Mouse (Mus musculus): ENCODE results near the gene Otud7b.
A peak's percentile ranks its signal among the peaks of the same experiment; 100 is the strongest.
"Not testable (repeated sequence)": the region's sequence is repeated elsewhere in the genome, so short reads cannot be mapped to it uniquely, and the experiment has no call there.

The Otud7b gene

GRCm38 (mm10) chr3:96179531-96179930 is 75.2 kb downstream of the Otud7b start:
- peak in 1 of 2 experiments; percentile 27 for DNase-seq (ENCODE audit: low spot score in 2 of 2)

GRCm38 (mm10) chr3:96180727-96181477 is 76.6 kb downstream of the Otud7b start, which contains the start of gene Sv2a:
Sv2a (plus strand) TSS chr3:96181151.
- peak; percentile 59 to 70 for DNase-seq (ENCODE audit: low spot score in 2 of 2)

DNA sequence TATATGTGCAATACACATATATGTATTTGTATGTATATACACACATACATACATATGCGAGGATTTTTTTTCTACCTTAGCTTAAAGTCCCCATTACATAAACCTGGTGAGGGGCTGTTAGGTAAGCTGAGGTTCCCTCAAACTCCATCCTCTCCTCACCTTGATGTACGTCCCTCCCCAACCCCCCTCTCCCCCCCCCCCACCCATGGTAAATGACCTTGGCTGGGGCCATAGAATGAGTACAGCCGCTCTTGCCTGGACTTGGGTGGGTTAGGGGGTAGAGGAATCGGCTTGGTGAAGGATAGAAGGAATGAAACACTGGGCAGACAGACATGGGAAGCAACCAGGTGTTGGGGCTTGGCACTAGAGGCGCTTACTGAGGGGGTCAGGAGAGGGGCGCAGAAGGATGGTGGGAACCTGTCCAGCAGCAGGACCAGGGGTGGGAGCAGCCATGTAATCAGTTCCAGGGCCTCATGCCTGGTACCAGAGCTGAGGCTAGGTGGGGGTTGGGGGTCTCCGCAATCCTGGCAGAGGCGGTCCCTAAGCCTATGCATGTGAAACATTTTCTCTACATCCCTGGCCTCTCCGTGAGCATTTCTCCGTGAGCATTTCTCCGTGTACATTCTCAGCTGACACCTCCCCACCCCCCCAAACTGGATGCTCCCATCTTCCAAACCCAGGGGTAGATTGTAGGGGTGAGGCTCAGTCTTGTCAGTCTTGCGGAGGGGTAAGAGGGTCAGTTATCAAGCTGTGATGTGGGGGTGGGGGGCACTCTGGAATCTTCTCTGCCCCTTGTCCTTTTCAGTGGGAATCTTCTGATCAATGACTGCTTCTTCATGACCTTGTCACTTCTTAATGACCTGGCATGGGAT is 77.4 kb downstream of the Otud7b start:
- peak in 1 of 2 experiments; percentile 30 for DNase-seq (ENCODE audit: low spot score in 2 of 2)

- DNase-seq (ENCODE audit: low spot score in 2 of 2) = no peak
These were observed 78.1 kb downstream of the Otud7b start for GRCm38 (mm10) chr3:96182382-96182776.

- DNase-seq (ENCODE audit: low spot score in 2 of 2) = no peak
These were observed 88.7 kb downstream of the Otud7b start for GRCm38 (mm10) chr3:96192977-96193376.

- DNase-seq (ENCODE audit: low spot score in 2 of 2) = no peak
These were observed 90.6 kb downstream of the Otud7b start for GRCm38 (mm10) chr3:96194966-96195365.

DNA sequence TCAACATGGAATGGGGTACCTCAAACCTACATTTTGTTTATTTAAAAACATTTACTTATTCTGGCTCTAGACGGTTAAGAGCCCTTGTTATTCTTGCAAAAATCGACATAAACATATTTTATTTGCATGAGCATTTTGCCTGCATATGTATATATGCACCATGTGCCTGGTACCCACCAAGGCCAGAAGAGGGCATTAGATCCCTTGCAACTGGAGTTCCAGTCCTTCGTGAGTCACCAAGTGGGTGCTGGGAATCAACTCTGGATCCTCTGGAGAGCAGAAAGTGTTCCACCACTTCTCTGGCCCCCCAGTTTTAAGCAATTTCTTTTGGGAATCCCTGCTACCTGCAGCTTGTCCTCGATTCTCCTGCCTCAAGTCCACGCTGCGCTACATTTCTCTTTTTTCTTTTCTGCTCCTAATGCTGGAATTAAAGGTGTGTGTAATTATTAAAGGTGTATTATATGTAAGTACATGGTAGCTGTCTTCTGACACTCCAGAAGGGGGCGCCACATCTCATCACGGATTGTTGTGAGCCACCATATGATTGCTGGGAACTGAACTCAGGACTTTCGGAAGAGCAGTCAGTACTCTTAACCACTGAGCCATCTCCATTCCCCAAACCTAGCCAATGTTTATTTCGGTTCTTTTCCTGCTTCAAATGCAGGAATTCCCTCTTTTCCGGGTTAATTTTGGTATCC is 91.4 kb downstream of the Otud7b start:
- no peak for DNase-seq (ENCODE audit: low spot score in 2 of 2)

DNA sequence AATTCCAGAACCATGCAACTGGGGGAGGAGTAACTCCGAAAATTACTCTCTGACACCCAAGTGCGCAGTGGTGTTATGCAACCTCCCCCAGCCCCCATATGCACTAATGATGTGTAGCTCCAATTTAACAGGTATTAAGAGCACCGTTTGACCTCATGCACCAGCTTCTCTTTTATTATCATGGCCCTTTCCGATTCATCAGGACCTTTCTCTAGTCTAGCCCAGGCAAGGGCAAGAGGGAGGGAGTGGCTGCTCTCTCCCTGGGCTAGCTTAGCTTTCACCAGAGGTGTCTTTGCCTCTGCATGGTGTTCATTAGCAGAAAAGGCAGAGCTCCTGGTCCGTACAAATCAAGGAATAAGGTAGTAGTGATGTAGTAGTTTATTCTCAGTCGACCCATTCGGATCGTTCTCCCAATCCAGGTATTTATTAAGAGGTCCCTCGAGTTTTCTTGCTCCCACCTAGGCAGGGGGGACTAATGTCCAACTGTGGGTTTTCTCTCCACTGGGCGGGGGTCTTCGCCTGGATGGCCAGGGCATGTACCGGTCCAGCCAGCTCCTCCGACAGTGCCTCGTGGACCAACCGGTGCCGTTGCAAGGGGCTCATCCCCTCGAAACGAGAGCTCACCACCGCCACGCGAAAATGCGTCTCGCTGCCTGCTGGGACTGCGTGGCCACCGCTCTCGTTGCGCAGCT is 92.3 kb downstream of the Otud7b start:
- no peak for DNase-seq (ENCODE audit: low spot score in 2 of 2)

- peak; percentile 53 to 83 for DNase-seq (ENCODE audit: low spot score in 2 of 2)
These were observed 92.9 kb downstream of the Otud7b start for GRCm38 (mm10) chr3:96197129-96197749.

- no peak for DNase-seq (ENCODE audit: low spot score in 2 of 2)
These were observed 93.9 kb downstream of the Otud7b start for GRCm38 (mm10) chr3:96198181-96198580.

- not testable (repeated sequence) for DNase-seq (ENCODE audit: low spot score in 2 of 2)
These were observed 94.4 kb downstream of the Otud7b start for GRCm38 (mm10) chr3:96198601-96199251.

GRCm38 (mm10) chr3:96199731-96200130 is 95.4 kb downstream of the Otud7b start:
- DNase-seq (ENCODE audit: low spot score in 2 of 2) = no peak

DNA sequence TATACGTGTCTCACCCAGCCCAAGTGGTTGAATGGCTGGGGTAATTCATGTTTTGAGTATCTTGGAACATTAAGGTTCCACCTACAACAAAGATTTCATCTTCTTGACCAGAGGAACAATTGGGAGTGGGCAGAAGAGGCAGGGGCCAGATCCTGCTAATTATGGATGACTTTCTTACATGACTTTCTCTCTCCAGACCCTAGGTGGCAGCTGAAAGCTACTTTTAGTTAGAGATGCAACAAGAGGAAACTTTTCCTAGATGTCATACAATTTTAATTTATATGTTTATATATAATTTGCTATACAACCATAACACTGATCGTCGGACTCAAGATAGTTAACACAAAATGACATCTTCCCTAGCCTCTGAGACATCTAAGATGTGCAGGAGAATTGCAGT is 103.5 kb downstream of the Otud7b start:
- no peak for DNase-seq (ENCODE audit: low spot score in 2 of 2)

- DNase-seq (ENCODE audit: low spot score in 2 of 2) = no peak
These were observed 104.9 kb downstream of the Otud7b start for GRCm38 (mm10) chr3:96209242-96209641.
